Mouse (Mus musculus) heart, postnatal 0 days (tissue): Measurements from ENCODE around the gene Tyms.

Experiments used
- CTCF ChIP-seq: IDR thresholded peaks from 2 replicates; pipeline ENCODE4 v1.5.1; 2016; ENCODE audit warnings: antibody characterized with exemption, control low read depth, low read depth
- EP300 ChIP-seq: IDR thresholded peaks from 2 replicates; pipeline ENCODE4 v1.6.1; 2016; ENCODE audit warnings: antibody characterized with exemption, low read depth

GRCm38 (mm10) chr5:30104841-30105667 lies 31.6 kb upstream of the Tyms start, which contains the start of gene Garem2:
- TF ChIP-seq CTCF: no peak
- no peak for TF ChIP-seq EP300
